Mouse (Mus musculus): Measurements from ENCODE around the gene Meiob. TPM values are rescaled to one million over a fixed set of nuclear protein-coding genes. Genes with fewer than 3 reads are reported as not detected.

The Meiob gene
- polyA plus RNA-seq, 1 experiment from 2014 or later = not detected

DNA sequence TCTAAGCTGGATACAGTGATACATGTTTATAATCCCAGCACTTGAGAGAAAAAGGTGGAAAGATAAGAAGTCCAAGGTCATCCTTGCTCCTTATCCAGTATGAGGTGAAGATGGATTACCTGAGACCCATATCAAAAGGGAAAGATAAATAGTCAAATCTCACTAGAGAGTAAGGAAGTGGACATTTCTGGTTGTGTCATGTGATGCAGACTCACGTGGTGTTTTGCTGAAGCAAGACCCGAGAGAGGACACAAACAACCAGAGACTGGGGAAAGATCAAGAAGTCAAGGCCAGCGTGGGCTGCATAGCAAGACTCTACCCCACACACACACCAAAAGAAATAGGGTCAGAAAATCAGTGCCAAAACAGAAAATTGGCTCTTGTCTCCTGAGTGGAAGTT is 7.1 kb upstream of the Meiob start:
- H3K27ac ChIP-seq = no peak overlapping the region
- no peaks in the 10 kb centered on the region; the same call in 1 of the 2 replicates for H3K27me3 ChIP-seq (ENCODE audit: low read depth, poor library complexity, severe bottlenecking)
- WGBS = 80% methylated on average over 3 of the region's 3 CpGs
- no peaks in the 10 kb centered on the region for H3K36me3 ChIP-seq
- H3K4me3 ChIP-seq = no peak overlapping the region
- no peak for DNase-seq (ENCODE audit: low spot score)
- H3K9me3 ChIP-seq (replicated peaks) = no peaks in the 10 kb centered on the region
- H3K4me1 ChIP-seq = peaks cover 6% of the 10 kb centered on the region; the same call in 1 of the 2 replicates

- Histone ChIP-seq H3K9me3 (replicated peaks) (no peaks in the 10 kb centered on the region), H3K4me3 (no peak overlapping the region), H3K36me3 (no peaks in the 10 kb centered on the region), H3K27ac (no peak overlapping the region), H3K4me1 (peaks cover 6% of the 10 kb centered on the region; the same call in 1 of the 2 replicates), H3K27me3 (ENCODE audit: low read depth, poor library complexity, severe bottlenecking) (peaks cover 2% of the 10 kb centered on the region)
- 54% methylated on average over 9 of the region's 9 CpGs for WGBS
- DNase-seq (ENCODE audit: low spot score) = no peak
Measured at GRCm38 (mm10) chr17:24798229-24798628, 5.9 kb upstream of the Meiob start.

DNA sequence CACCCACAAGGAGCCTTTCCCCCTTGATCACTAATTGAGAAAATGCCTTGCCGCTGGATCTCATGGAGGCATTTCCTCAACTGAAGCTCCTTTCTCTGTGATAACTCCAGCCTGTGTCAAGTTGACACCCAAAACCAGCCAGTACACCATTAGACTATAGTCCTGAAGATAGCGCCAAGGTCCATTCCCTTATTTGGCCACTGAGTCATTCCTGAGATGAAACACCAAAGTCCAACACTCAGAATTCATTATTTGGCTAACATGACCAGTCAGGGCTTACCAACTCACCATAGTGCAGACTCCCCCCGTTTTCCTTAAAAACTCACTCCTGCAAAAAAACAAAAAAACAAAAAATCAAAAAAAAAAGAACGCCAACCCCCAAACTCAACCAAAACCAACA is 4.6 kb upstream of the Meiob start:
- H3K9me3 ChIP-seq (replicated peaks) = no peaks in the 10 kb centered on the region
- H3K36me3 ChIP-seq = no peaks in the 10 kb centered on the region
- WGBS = 94% methylated on average over 4 of the region's 4 CpGs
- no peak for DNase-seq (ENCODE audit: low spot score)
- no peak overlapping the region for H3K4me3 ChIP-seq
- no peak overlapping the region for H3K27ac ChIP-seq
- peaks cover 15% of the 10 kb centered on the region for H3K4me1 ChIP-seq
- H3K27me3 ChIP-seq (ENCODE audit: low read depth, poor library complexity, severe bottlenecking) = peaks cover 13% of the 10 kb centered on the region

- 57% methylated on average over 3 of the region's 3 CpGs for WGBS
- DNase-seq (ENCODE audit: low spot score) = no peak
- no peaks in the 10 kb centered on the region for H3K9me3 ChIP-seq (replicated peaks)
Measured at GRCm38 (mm10) chr17:24800524-24800923, 3.6 kb upstream of the Meiob start.

GRCm38 (mm10) chr17:24811211-24811610 is 7.1 kb downstream of the Meiob start:
- no peak for DNase-seq (ENCODE audit: low spot score)
- Histone ChIP-seq H3K36me3 (no peaks in the 10 kb centered on the region), H3K27me3 (ENCODE audit: low read depth, poor library complexity, severe bottlenecking) (peaks cover 19% of the 10 kb centered on the region), H3K9me3 (replicated peaks) (no peaks in the 10 kb centered on the region), H3K4me3 (no peak overlapping the region), H3K27ac (no peak overlapping the region), H3K4me1 (no peaks in the 10 kb centered on the region)
- WGBS = 85% methylated on average over 3 of the region's 3 CpGs

More at GRCm38 (mm10) chr17:24800524-24800923, 3.6 kb upstream of the Meiob start:
- no peaks in the 10 kb centered on the region for H3K36me3 ChIP-seq
- H3K27ac ChIP-seq = no peak overlapping the region
- H3K4me3 ChIP-seq = no peak overlapping the region
- H3K27me3 ChIP-seq (ENCODE audit: low read depth, poor library complexity, severe bottlenecking) = peaks cover 23% of the 10 kb centered on the region
- H3K4me1 ChIP-seq = peaks cover 19% of the 10 kb centered on the region

- Histone ChIP-seq H3K27ac (no peak overlapping the region), H3K27me3 (ENCODE audit: low read depth, poor library complexity, severe bottlenecking) (peaks cover 9% of the 10 kb centered on the region)
- 34% methylated on average over 2 of the region's 2 CpGs for WGBS
Measured at GRCm38 (mm10) chr17:24812215-24812614, 8.1 kb downstream of the Meiob start.

GRCm38 (mm10) chr17:24815256-24815655 is 11.2 kb downstream of the Meiob start:
- H3K4me1 ChIP-seq = no peaks in the 10 kb centered on the region
- H3K27me3 ChIP-seq (ENCODE audit: low read depth, poor library complexity, severe bottlenecking) = no peaks in the 10 kb centered on the region
- 86% methylated on average over 5 of the region's 5 CpGs for WGBS
- H3K4me3 ChIP-seq = no peak overlapping the region
- DNase-seq (ENCODE audit: low spot score) = no peak
- no peaks in the 10 kb centered on the region for H3K36me3 ChIP-seq
- H3K27ac ChIP-seq = no peak overlapping the region
- no peaks in the 10 kb centered on the region for H3K9me3 ChIP-seq (replicated peaks)

More at GRCm38 (mm10) chr17:24812215-24812614, 8.1 kb downstream of the Meiob start:
- Histone ChIP-seq H3K4me3 (no peak overlapping the region), H3K36me3 (no peaks in the 10 kb centered on the region), H3K9me3 (replicated peaks) (no peaks in the 10 kb centered on the region), H3K4me1 (no peaks in the 10 kb centered on the region)
- DNase-seq (ENCODE audit: low spot score) = no peak

GRCm38 (mm10) chr17:24817503-24817902 is 13.4 kb downstream of the Meiob start:
- no peaks in the 10 kb centered on the region for H3K9me3 ChIP-seq (replicated peaks)

DNA sequence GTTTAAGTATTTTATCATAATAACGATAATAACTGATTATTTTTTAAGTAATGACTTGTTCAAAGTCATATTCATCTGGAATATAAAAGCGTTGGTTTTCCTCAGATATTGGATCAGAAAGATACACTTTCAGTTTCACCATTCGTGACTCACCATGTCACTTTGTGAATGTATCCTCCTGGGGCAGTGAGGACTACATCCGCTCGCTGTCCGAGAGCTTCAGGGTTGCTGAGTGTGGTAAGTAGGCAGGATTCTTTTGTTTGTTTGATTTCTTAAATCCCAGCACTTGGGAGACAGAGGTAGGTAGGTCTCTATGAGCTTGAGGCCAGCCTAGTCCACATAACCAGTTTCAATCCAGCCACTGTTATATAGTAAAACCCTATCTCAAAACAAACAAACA is 14.1 kb downstream of the Meiob start:
- Histone ChIP-seq H3K4me1 (no peaks in the 10 kb centered on the region), H3K9me3 (replicated peaks) (no peaks in the 10 kb centered on the region), H3K27me3 (ENCODE audit: low read depth, poor library complexity, severe bottlenecking) (no peaks in the 10 kb centered on the region), H3K4me3 (no peak overlapping the region), H3K36me3 (no peaks in the 10 kb centered on the region), H3K27ac (no peak overlapping the region)
- 60% methylated on average over 6 of the region's 6 CpGs for WGBS
- no peak for DNase-seq (ENCODE audit: low spot score)

More at GRCm38 (mm10) chr17:24817503-24817902, 13.4 kb downstream of the Meiob start:
- no peak overlapping the region for H3K27ac ChIP-seq
- no peaks in the 10 kb centered on the region for H3K36me3 ChIP-seq
- 47% methylated on average over 1 of the region's 1 CpGs for WGBS
- no peaks in the 10 kb centered on the region for H3K4me1 ChIP-seq
- no peak for DNase-seq (ENCODE audit: low spot score)
- H3K27me3 ChIP-seq (ENCODE audit: low read depth, poor library complexity, severe bottlenecking) = no peaks in the 10 kb centered on the region
- H3K4me3 ChIP-seq = no peak overlapping the region

GRCm38 (mm10) chr17:24819469-24819868 is 15.4 kb downstream of the Meiob start:
- Histone ChIP-seq H3K4me3 (no peak overlapping the region), H3K27ac (no peak overlapping the region), H3K36me3 (no peaks in the 10 kb centered on the region), H3K4me1 (no peaks in the 10 kb centered on the region), H3K9me3 (replicated peaks) (no peaks in the 10 kb centered on the region), H3K27me3 (ENCODE audit: low read depth, poor library complexity, severe bottlenecking) (no peaks in the 10 kb centered on the region)
- WGBS = 72% methylated on average over 2 of the region's 2 CpGs
- DNase-seq (ENCODE audit: low spot score) = no peak

DNA sequence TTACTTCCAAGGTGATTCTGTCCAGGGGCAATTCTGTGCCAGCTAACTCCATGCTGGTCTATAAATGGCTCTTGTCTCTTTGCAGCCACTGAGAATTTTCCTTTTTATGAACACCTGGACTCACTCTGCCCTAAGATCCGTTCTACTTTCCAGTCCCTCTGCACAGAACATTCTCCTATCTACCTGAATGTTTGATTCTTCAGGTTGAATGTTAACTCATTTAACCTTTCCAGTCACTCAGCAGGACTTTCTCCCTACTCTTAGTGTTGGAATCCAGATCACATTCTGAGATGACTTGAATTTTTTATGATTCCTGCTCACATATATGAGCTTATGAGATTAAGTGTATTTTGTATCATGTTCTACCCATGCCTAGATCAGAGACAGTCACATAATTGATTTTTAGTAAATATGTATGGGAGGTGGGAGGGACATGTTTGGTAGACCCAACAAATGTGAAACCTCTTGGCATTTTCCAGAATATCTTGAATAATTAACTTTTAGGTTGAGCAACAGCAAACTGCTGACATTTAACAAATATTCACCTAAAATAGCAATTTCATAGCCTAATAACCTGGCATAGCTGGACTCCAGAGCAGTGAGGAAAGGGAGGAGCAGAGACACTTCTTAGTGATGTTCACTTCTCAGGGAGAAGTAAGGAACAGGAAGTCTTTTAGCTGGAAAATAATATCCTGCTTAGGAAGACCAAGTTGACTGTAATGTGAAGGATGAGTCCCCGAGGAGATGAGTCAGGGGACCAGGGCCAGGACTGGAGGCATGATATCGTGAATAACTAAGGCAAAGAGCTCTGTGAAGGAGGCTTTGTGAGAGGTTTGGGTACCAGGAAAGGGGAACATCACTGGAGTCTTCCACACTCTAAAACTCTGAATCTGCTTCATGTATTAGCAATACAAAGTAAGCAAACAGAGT is 17.5 kb downstream of the Meiob start:
- no peak for DNase-seq (ENCODE audit: low spot score)
- Histone ChIP-seq H3K27ac (no peak overlapping the region), H3K9me3 (replicated peaks) (no peaks in the 10 kb centered on the region), H3K4me3 (no peak overlapping the region), H3K4me1 (no peaks in the 10 kb centered on the region), H3K27me3 (ENCODE audit: low read depth, poor library complexity, severe bottlenecking) (0 out of 2 replicates have a peak, but pooled peaks cover 8% of the 10 kb centered on the region), H3K36me3 (no peaks in the 10 kb centered on the region)
- 60% methylated on average over 3 of the region's 3 CpGs for WGBS

DNA sequence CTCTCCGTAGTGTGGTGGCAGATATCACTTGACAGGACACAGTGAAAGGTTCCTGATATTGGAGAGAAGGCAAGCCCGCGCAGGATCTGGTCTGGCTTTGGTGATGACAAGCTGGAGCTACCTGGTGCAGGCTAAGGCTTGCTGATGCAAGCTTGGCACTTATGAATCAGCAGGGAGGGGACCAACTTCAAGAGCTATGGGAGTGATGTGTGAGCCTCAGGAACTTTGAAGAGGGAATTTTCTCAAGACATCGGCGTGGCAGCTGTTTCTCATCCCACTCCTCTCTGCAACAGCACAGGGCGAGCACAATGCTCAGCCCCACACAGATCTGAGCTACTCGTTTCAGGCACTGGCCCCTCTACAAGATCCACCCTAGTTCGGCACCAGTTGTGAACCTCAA is 35.8 kb downstream of the Meiob start, which contains the start of gene Hagh:
Hagh (plus strand) TSS at position 302 of the 400 bp plus-strand sequence.
- Histone ChIP-seq H3K27me3 (ENCODE audit: low read depth, poor library complexity, severe bottlenecking) (peaks cover 11% of the 10 kb centered on the region; the same call in 1 of the 2 replicates), H3K9me3 (replicated peaks) (no peaks in the 10 kb centered on the region), H3K4me1 (peaks cover 4% of the 10 kb centered on the region; the same call in 1 of the 2 replicates), H3K27ac (no peak within 1 kb of the TSS), H3K36me3 (no peaks in the 10 kb centered on the region), H3K4me3 (no peak within 1 kb of the TSS)
- DNase-seq (ENCODE audit: low spot score) = no peak
- WGBS = 68% methylated on average over 8 of the region's 8 CpGs

- Histone ChIP-seq H3K27ac (no peak overlapping the region), H3K4me3 (no peak overlapping the region), H3K4me1 (peaks cover 4% of the 10 kb centered on the region; the same call in 1 of the 2 replicates), H3K27me3 (ENCODE audit: low read depth, poor library complexity, severe bottlenecking) (peaks cover 12% of the 10 kb centered on the region; the same call in 1 of the 2 replicates), H3K36me3 (no peaks in the 10 kb centered on the region), H3K9me3 (replicated peaks) (no peaks in the 10 kb centered on the region)
- DNase-seq (ENCODE audit: low spot score) = no peak
- WGBS = 65% methylated on average over 5 of the region's 5 CpGs
Measured at GRCm38 (mm10) chr17:24840341-24840740, 36.3 kb downstream of the Meiob start.

All from limb, embryonic 10.5 days (tissue).